Mouse (Mus musculus) liver, embryonic 11.5 days (tissue): ENCODE measurements around the gene Evc2. TPM values are rescaled to one million over a fixed set of nuclear protein-coding genes. Genes with fewer than 3 reads are reported as not detected.

ENCODE experiments used
- ATAC-seq: fragments of 200-750 bp; cut with Nextera tagmentation; replicated peaks from 2 replicates; pipeline ENCODE4 v1.8.0; 2017; ENCODE audit warnings: moderate number of reproducible peaks, mild to moderate bottlenecking, moderate TSS enrichment, moderate library complexity; ENCODE audit not compliant: low FRiP score
- DNase-seq: peaks from one replicate; pipeline ENCODE4 v3.0.0-alpha.2; 2017; ENCODE audit warnings: low spot score
- H3K27ac ChIP-seq: fragments of 300-500 bp; sonication (generic); 2 replicates; pipeline ENCODE4 v1.5.1; 2014; ENCODE audit warnings: mild to moderate bottlenecking, low read depth, low read length, control low read depth
- H3K27me3 ChIP-seq: fragments of 300-500 bp; sonication (generic); replicated peaks from 2 replicates; pipeline ENCODE4 v1.6.1; 2014; ENCODE audit warnings: low read length, mixed read lengths; ENCODE audit not compliant: control insufficient read depth, insufficient read depth
- H3K36me3 ChIP-seq: fragments of 300-500 bp; sonication (generic); 2 replicates; pipeline ENCODE4 v1.6.1; 2014; ENCODE audit warnings: mild to moderate bottlenecking, low read length, moderate library complexity, mixed read lengths; ENCODE audit not compliant: control insufficient read depth, insufficient read depth
- H3K4me1 ChIP-seq: fragments of 300-500 bp; sonication (generic); replicated peaks from 2 replicates; pipeline ENCODE4 v1.6.1; 2014; ENCODE audit warnings: low read length, mixed read lengths; ENCODE audit not compliant: control insufficient read depth, insufficient read depth
- H3K4me2 ChIP-seq: fragments of 300-500 bp; sonication (generic); 2 replicates; pipeline ENCODE4 v1.6.1; 2014; ENCODE audit warnings: mild to moderate bottlenecking, control low read depth, moderate library complexity
- H3K4me3 ChIP-seq: fragments of 300-500 bp; sonication (generic); 2 replicates; pipeline ENCODE4 v1.5.1; 2014; ENCODE audit warnings: low read depth, low read length, control low read depth
- H3K9ac ChIP-seq: fragments of 300-500 bp; sonication (generic); 2 replicates; pipeline ENCODE4 v1.6.1; 2014; ENCODE audit warnings: low read depth, low read length, control low read depth
- H3K9me3 ChIP-seq: fragments of 300-500 bp; sonication (generic); 2 replicates; pipeline ENCODE4 v1.6.1; 2016; ENCODE audit warnings: low read length, inconsistent platforms, mixed read lengths; ENCODE audit not compliant: control insufficient read depth
- WGBS: fragments of 180-500 bp; shearing (Covaris S2); extraction: QIAGEN DNeasy Blood & Tissue Kit; methylation state at CpG from one replicate; pipeline ENCODE4 v1.1.7; 2014; 5-methylcytosine and 5-hydroxymethylcytosine counted together
- polyA plus RNA-seq: library from polyadenylated mRNA; unstranded; fragments of >200 nt; fragmentation: Nextera tagmentation; extraction: Ambion mirVana; gene quantifications from 2 replicates; pipeline ENCODE4 v1.2.1, GENCODE M21; 2014

Gene Evc2
- polyA plus RNA-seq, 1 experiment from 2014 or later = 10.7 TPM

DNA sequence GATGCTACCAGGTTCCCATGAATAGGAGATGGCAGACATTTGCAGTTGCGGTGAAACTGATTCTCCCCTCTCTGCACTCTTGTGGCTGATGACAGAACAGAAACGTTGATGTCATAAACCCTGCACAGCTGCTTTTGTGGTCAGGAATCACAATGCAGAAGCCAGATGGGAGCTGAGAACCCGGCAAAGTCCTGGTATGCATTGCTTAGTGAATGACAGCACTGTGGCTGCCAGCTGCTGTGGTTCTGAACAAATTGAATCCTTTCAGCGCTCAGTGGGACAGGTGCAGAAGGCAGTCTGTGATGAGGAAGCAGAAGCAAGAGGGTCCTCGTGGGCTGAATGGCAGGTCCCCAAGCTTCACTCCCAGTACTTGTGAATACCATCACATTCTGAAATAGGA lies 130.7 kb downstream of the Evc2 start:
- H3K4me3 ChIP-seq = no peak overlapping the region
- no peaks in the 10 kb centered on the region for H3K9me3 ChIP-seq
- 65% methylated on average over 5 of the region's 5 CpGs for WGBS
- H3K36me3 ChIP-seq = no peaks in the 10 kb centered on the region
- no peak overlapping the region for H3K27ac ChIP-seq
- no peaks in the 10 kb centered on the region for H3K27me3 ChIP-seq
- ATAC-seq = no peak
- no peaks in the 10 kb centered on the region for H3K4me1 ChIP-seq
- no peak overlapping the region for H3K9ac ChIP-seq
- DNase-seq = no peak
- H3K4me2 ChIP-seq = no peak overlapping the region

DNA sequence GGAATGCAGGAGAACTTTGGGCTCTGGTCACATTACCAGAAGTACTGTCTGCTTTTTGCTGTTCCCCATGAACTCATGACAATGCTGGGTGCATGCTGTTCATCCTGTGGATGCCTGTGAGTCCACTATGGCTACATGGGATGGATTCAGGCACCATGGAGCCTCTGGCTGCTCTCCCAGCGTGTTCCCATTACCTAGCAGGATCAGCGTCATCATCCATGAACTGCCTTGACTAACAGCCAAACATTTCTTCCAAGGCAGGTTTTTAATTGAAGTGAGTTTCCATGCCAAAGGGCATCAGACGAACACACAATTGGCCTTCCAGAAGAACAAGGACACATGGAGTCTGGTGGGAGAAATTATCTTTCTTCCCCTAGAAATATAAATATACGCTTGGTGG lies 133.3 kb downstream of the Evc2 start:
- ATAC-seq (no peak), DNase-seq (no peak)
- H3K4me3 ChIP-seq = no peak overlapping the region
- H3K4me1 ChIP-seq = no peaks in the 10 kb centered on the region
- no peaks in the 10 kb centered on the region for H3K27me3 ChIP-seq
- no peak overlapping the region for H3K27ac ChIP-seq
- H3K36me3 ChIP-seq = no peaks in the 10 kb centered on the region
- no peak overlapping the region for H3K4me2 ChIP-seq
- H3K9me3 ChIP-seq = no peaks in the 10 kb centered on the region
- H3K9ac ChIP-seq = no peak overlapping the region
- 81% methylated on average over 4 of the region's 4 CpGs for WGBS

DNA sequence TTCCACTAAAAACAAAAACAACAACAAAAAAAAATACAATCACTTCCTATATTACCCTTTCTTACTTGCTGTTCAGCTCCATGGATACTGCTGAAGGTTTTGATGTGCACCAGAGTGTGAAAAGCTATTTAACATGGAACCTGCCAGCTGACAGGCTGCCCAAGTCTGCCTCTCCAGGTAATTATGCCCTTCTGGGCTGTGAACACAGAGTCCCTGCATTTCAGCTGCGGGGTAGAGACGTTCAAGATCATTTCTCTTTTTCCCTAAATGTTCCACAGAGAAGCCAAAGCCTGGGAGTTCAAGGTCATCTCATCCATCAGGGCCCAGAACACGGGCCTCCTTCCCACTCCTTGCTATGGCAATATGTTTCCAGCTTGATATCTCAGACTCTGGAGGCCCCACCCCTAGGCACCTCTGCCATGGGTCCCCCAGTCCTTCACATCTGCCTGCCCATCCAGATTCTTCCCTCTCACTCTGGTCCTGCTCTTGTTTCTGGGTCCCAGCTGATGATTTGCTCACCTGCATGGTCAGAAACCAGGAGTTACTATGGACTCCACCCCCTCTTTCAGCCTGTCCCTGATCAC lies 133.8 kb downstream of the Evc2 start:
- Histone ChIP-seq H3K4me3 (no peak overlapping the region), H3K27ac (no peak overlapping the region), H3K27me3 (no peaks in the 10 kb centered on the region), H3K9ac (no peak overlapping the region), H3K9me3 (no peaks in the 10 kb centered on the region), H3K4me1 (no peaks in the 10 kb centered on the region), H3K4me2 (no peak overlapping the region), H3K36me3 (no peaks in the 10 kb centered on the region)
- DNase-seq = no peak
- WGBS = 62% methylated on average over 3 of the region's 3 CpGs
- ATAC-seq = no peak

Other genes starting within 250 kb of the Evc2 start
- 9.4 and 11.8 TPM in 2 replicates for gene Crmp1, start 96.6 kb upstream of the Evc2 start, polyA plus RNA-seq
- 7.9 and 8.8 TPM in 2 replicates for gene Evc, start 1.6 kb upstream of the Evc2 start, polyA plus RNA-seq